ENCODE assay signal across 9 mouse cellular contexts in the genomic region with DNA sequence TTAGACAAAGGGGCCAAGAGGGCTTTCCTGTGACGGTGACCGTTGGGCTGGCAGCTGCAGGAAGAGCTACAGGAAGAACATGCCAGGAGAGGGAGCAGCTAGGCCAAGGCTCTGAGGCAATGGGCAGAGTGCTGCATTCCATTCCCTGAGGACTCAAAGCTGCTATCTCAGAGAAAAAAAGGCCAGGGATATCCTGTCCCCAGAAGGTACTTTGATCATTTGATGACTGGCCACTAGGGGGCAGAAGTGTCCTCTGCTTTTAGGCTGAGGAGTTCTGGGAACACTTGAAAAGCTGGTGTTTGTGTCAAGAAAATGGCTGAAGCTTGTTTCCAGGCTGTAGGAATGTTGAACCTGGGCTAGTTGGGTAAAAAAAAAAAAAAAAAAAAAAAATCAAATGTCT. TPM values are rescaled to one million over a fixed set of nuclear protein-coding genes. Genes with fewer than 3 reads are reported as not detected.
DNase-seq lines count a peak whose midpoint lies in the region; ATAC-seq and TF ChIP-seq lines count a peak whose summit lies in the region.
"Had no signal": no experiment of that assay in that cellular context is flagged by ENCODE, and none has a peak within 500 bp of the region (broad histone marks: within the 10 kb centered on the region; RNA-seq: fewer than 3 reads in every experiment).

No protein-coding gene starts in this region.

- WGBS in bone marrow, adult 2 months, result 44% methylated on average over 2 of the region's 2 CpGs
- 12% methylated on average over 2 of the region's 2 CpGs for WGBS in heart, embryonic 12.5 days
- WGBS in liver, embryonic 16.5 days (ENCODE audit: insufficient replicate concordance), result 25% methylated on average over 2 of the region's 2 CpGs
- 50% methylated on average over 2 of the region's 2 CpGs for WGBS in neural tube, embryonic 14.5 days

- DNase-seq in CD4-positive helper T cell, adult 2 months (ENCODE audit: low read depth, low spot score), result peak; percentile 62
- DNase-seq in kidney, postnatal 10 days, result peak; percentile 93
- peak; percentile 81 for DNase-seq in testis, postnatal 14 days (ENCODE audit: low spot score)

- no peak overlapping the region for H3K4me2 ChIP-seq in heart, embryonic 12.5 days
- H3K4me2 ChIP-seq in liver, embryonic 16.5 days (ENCODE audit: low read depth, low read length), result no peak overlapping the region
- no peak overlapping the region for H3K4me2 ChIP-seq in neural tube, embryonic 14.5 days (ENCODE audit: low read depth, low read length)
- H3K4me2 ChIP-seq: embryonic facial prominence, embryonic 12.5 days had no signal

- no peaks in the 10 kb centered on the region for H3K9me3 ChIP-seq in heart, embryonic 12.5 days (replicated peaks)
- no peaks in the 10 kb centered on the region for H3K9me3 ChIP-seq in liver, embryonic 16.5 days (replicated peaks; ENCODE audit: control insufficient read depth, low read length)
- H3K9me3 ChIP-seq in neural tube, embryonic 14.5 days (ENCODE audit: control insufficient read depth, low read length), result no peaks in the 10 kb centered on the region
- H3K9me3 ChIP-seq: embryonic facial prominence, embryonic 12.5 days had no signal

- H3K27ac ChIP-seq in bone marrow, adult 2 months (ENCODE audit: control insufficient read depth, insufficient read depth, low read depth, low read length, poor library complexity), result no peak overlapping the region
- H3K27ac ChIP-seq in heart, embryonic 12.5 days (ENCODE audit: poor library complexity, severe bottlenecking), result no peak overlapping the region
- H3K27ac ChIP-seq in liver, embryonic 16.5 days (ENCODE audit: low read length), result no peak overlapping the region
- no peak overlapping the region for H3K27ac ChIP-seq in neural tube, embryonic 14.5 days (ENCODE audit: low read depth, low read length)
- H3K27ac ChIP-seq: embryonic facial prominence, embryonic 12.5 days had no signal

- no peak overlapping the region for H3K4me3 ChIP-seq in bone marrow, adult 2 months (replicated peaks; ENCODE audit: control insufficient read depth, low read depth, low read length)
- no peak overlapping the region for H3K4me3 ChIP-seq in heart, embryonic 12.5 days
- H3K4me3 ChIP-seq in liver, embryonic 16.5 days (ENCODE audit: low read depth, low read length), result no peak overlapping the region
- no peak overlapping the region for H3K4me3 ChIP-seq in neural tube, embryonic 14.5 days (ENCODE audit: low read depth, low read length)
- H3K4me3 ChIP-seq: embryonic facial prominence, embryonic 12.5 days had no signal

- no peaks in the 10 kb centered on the region for H3K36me3 ChIP-seq in heart, embryonic 12.5 days
- H3K36me3 ChIP-seq in liver, embryonic 16.5 days (ENCODE audit: control insufficient read depth, insufficient read depth), result no peaks in the 10 kb centered on the region
- no peaks in the 10 kb centered on the region for H3K36me3 ChIP-seq in neural tube, embryonic 14.5 days (ENCODE audit: control insufficient read depth, insufficient read depth, low read length)
- H3K36me3 ChIP-seq: embryonic facial prominence, embryonic 12.5 days had no signal

- peak; percentile 49 for TF ChIP-seq CTCF in bone marrow, adult 2 months (IDR thresholded peaks at IDR 0.05; ENCODE audit: control insufficient read depth, insufficient read depth, low read length)

- peaks cover 4% of the 10 kb centered on the region; the same call in 1 of the 2 replicates for H3K27me3 ChIP-seq in heart, embryonic 12.5 days (replicated peaks)
- H3K27me3 ChIP-seq in liver, embryonic 16.5 days (ENCODE audit: control insufficient read depth, insufficient read depth, low read depth, low read length), result no peaks in the 10 kb centered on the region
- H3K27me3 ChIP-seq in neural tube, embryonic 14.5 days (ENCODE audit: control insufficient read depth, insufficient read depth, low read length), result no peaks in the 10 kb centered on the region
- H3K27me3 ChIP-seq: embryonic facial prominence, embryonic 12.5 days had no signal

- no peak for TF ChIP-seq POLR2A in bone marrow, adult 2 months (IDR thresholded peaks at IDR 0.05; ENCODE audit: borderline replicate concordance, control insufficient read depth, low read depth, low read length)

- no peak overlapping the region for H3K9ac ChIP-seq in heart, embryonic 12.5 days
- no peak overlapping the region for H3K9ac ChIP-seq in liver, embryonic 16.5 days (ENCODE audit: low read depth, low read length)
- H3K9ac ChIP-seq in neural tube, embryonic 14.5 days (replicated peaks; ENCODE audit: low read depth, low read length), result no peak overlapping the region
- H3K9ac ChIP-seq: embryonic facial prominence, embryonic 12.5 days had no signal

- H3K4me1 ChIP-seq in bone marrow, adult 2 months (ENCODE audit: control insufficient read depth, insufficient read depth, low read length), result no peaks in the 10 kb centered on the region
- H3K4me1 ChIP-seq in heart, embryonic 12.5 days (replicated peaks), result peaks cover 9% of the 10 kb centered on the region
- no peaks in the 10 kb centered on the region for H3K4me1 ChIP-seq in liver, embryonic 16.5 days (ENCODE audit: control insufficient read depth, low read depth, low read length)
- H3K4me1 ChIP-seq in neural tube, embryonic 14.5 days (ENCODE audit: control insufficient read depth, insufficient read depth, low read length), result no peaks in the 10 kb centered on the region
- H3K4me1 ChIP-seq: embryonic facial prominence, embryonic 12.5 days had no signal

- ATAC-seq in erythroblast, adult 5-6 weeks (replicated peaks; ENCODE audit: low FRiP score, poor library complexity, severe bottlenecking), result peak; percentile 61; the same call in 1 of the 2 replicates
- ATAC-seq in heart, embryonic 12.5 days (ENCODE audit: insufficient number of reproducible peaks, low FRiP score), result peak; percentile 65; the same call in 1 of the 2 replicates
- ATAC-seq in liver, embryonic 16.5 days (ENCODE audit: low read depth), result peak; percentile 32; the same call in 1 of the 2 replicates
- peak; percentile 71 for ATAC-seq in neural tube, embryonic 14.5 days (ENCODE audit: low read depth)

RNA-seq across cellular contexts. Expression of gene Rab7b, which starts 23.9 kb away (rescaled TPM):
- polyA plus RNA-seq in bone marrow, adult 2 months (2011; ENCODE audit: insufficient read depth, insufficient read length, low replicate concordance, missing spikeins), result 6.5 and 7.2 TPM in 2 replicates
- 0.58 and 1.0 TPM in 2 replicates for total RNA-seq in erythroblast, adult 5-6 weeks (2015; ENCODE audit: low replicate concordance)
- total RNA-seq in erythroblast, adult 5-6 weeks (2017; ENCODE audit: low replicate concordance), result 2.6 and 7.2 TPM in 2 replicates
- polyA plus RNA-seq in heart, embryonic 12.5 days (2016; fragmentation: Nextera tagmentation; extraction: Ambion mirVana), result 0.68 and 1.5 TPM in 2 replicates
- polyA plus RNA-seq in liver, embryonic 16.5 days (2015; fragmentation: Nextera tagmentation; extraction: Ambion mirVana), result 0.96 and 1.3 TPM in 2 replicates
- 0.48 and 1.0 TPM in 2 replicates for polyA plus RNA-seq in neural tube, embryonic 14.5 days (2014; fragmentation: Nextera tagmentation; extraction: Ambion mirVana)

RNA-seq across cellular contexts. Expression of gene Slc26a9, which starts 31.4 kb away (rescaled TPM):
- 4.0 TPM in 1 of 2 replicates, not detected in the other for polyA plus RNA-seq in bone marrow, adult 2 months (2011; ENCODE audit: insufficient read depth, insufficient read length, low replicate concordance, missing spikeins)
- total RNA-seq in erythroblast, adult 5-6 weeks (2015; ENCODE audit: low replicate concordance), result not detected in 2 replicates
- not detected in 2 replicates for total RNA-seq in erythroblast, adult 5-6 weeks (2017; ENCODE audit: low replicate concordance)
- 0.04 and 0.05 TPM in 2 replicates for polyA plus RNA-seq in heart, embryonic 12.5 days (2016; fragmentation: Nextera tagmentation; extraction: Ambion mirVana)
- polyA plus RNA-seq in liver, embryonic 16.5 days (2015; fragmentation: Nextera tagmentation; extraction: Ambion mirVana), result 0.06 TPM in 1 of 2 replicates, not detected in the other
- 0.04 TPM in 1 of 2 replicates, not detected in the other for polyA plus RNA-seq in neural tube, embryonic 14.5 days (2014; fragmentation: Nextera tagmentation; extraction: Ambion mirVana)
